Mouse (Mus musculus) liver, adult 2 months (tissue): Measurements from ENCODE around the gene Napsa. TPM values are rescaled to one million over a fixed set of nuclear protein-coding genes. Genes with fewer than 3 reads are reported as not detected.

Source experiments
- DNase-seq: peaks from one replicate; pipeline ENCODE4 v3.0.0-alpha.2; 2011; ENCODE audit warnings: low read depth, low spot score; ENCODE audit errors: extremely low read depth
- H3K27ac ChIP-seq: fragments of 200-500 bp; replicated peaks from 2 replicates; pipeline ENCODE4 v1.5.1; 2012; ENCODE audit warnings: low read depth, mild to moderate bottlenecking, control low read depth, inconsistent platforms, low read length; ENCODE audit not compliant: insufficient read depth
- H3K27me3 ChIP-seq: fragments of 200-500 bp; 2 replicates; pipeline ENCODE4 v1.6.1; 2012; ENCODE audit warnings: mild to moderate bottlenecking, moderate library complexity, low read length, inconsistent platforms; ENCODE audit not compliant: control insufficient read depth, insufficient read depth
- H3K36me3 ChIP-seq: fragments of 200-500 bp; 2 replicates; pipeline ENCODE4 v1.6.1; 2012; ENCODE audit warnings: low read length, inconsistent platforms; ENCODE audit not compliant: control insufficient read depth, insufficient read depth
- H3K4me1 ChIP-seq: fragments of 200-500 bp; 2 replicates; pipeline ENCODE4 v1.6.1; 2011; ENCODE audit warnings: low read length; ENCODE audit not compliant: control insufficient read depth, insufficient read depth
- H3K4me3 ChIP-seq: fragments of 200-500 bp; 2 replicates; pipeline ENCODE4 v1.5.1; 2011; ENCODE audit warnings: low read depth, mild to moderate bottlenecking, control low read depth, low read length, moderate library complexity; ENCODE audit not compliant: insufficient read depth
- H3K79me2 ChIP-seq: fragments of 200-500 bp; 2 replicates; pipeline ENCODE4 v1.6.1; 2012; ENCODE audit warnings: inconsistent platforms, mild to moderate bottlenecking, low read length, moderate library complexity; ENCODE audit not compliant: control insufficient read depth, insufficient read depth
- H3K9ac ChIP-seq: fragments of 200-500 bp; 2 replicates; pipeline ENCODE4 v1.6.1; 2012; ENCODE audit warnings: low read depth, mild to moderate bottlenecking, control low read depth, inconsistent platforms, low read length
- CTCF ChIP-seq: fragments of 200-500 bp; IDR thresholded peaks from 2 replicates; pipeline ENCODE4 v1.5.1; 2011; ENCODE audit warnings: low read depth, low read length, control low read depth
- POLR2A ChIP-seq: fragments of 200-500 bp; IDR thresholded peaks from 2 replicates; pipeline ENCODE4 v1.6.1; 2011; ENCODE audit warnings: low read length, control low read depth; ENCODE audit not compliant: insufficient read depth; ENCODE audit errors: extremely low read depth
- WGBS: fragments of 180-500 bp; shearing (Covaris S2); methylation state at CpG from one replicate; pipeline ENCODE4 v1.1.7; 2018; 5-methylcytosine and 5-hydroxymethylcytosine counted together
- polyA plus RNA-seq: library from polyadenylated mRNA; depleted of rRNA; stranded (reverse); fragments of >200 nt; gene quantifications from 2 replicates; pipeline ENCODE4 v1.2.3, GENCODE M21; 2012
- total RNA-seq: library from RNA; depleted of rRNA; stranded (reverse); fragments of >200 nt; gene quantifications from 2 replicates; pipeline ENCODE4 v1.2.3, GENCODE M21; 2014

Napsa gene
- total and polyA plus RNA-seq, 2 experiments = 0.65 to 1.7 TPM

GRCm38 (mm10) chr7:44583146-44583545, 11.0 kb downstream of the Napsa start:
- Histone ChIP-seq H3K27ac (no peak overlapping the region), H3K27me3 (peaks cover 10% of the 10 kb centered on the region; the same call in 1 of the 2 replicates), H3K4me1 (no peaks in the 10 kb centered on the region), H3K79me2 (no peaks in the 10 kb centered on the region), H3K36me3 (no peaks in the 10 kb centered on the region), H3K4me3 (no peak overlapping the region), H3K9ac (no peak overlapping the region)
- no peak for DNase-seq
- TF ChIP-seq POLR2A (no peak), CTCF (no peak)
- 71% methylated on average over 1 of the region's 1 CpGs for WGBS

GRCm38 (mm10) chr7:44584265-44584804, 12.2 kb downstream of the Napsa start:
- no peak for DNase-seq
- H3K9ac ChIP-seq = no peak overlapping the region
- no peaks in the 10 kb centered on the region for H3K79me2 ChIP-seq
- WGBS = 77% methylated on average over 4 of the region's 4 CpGs
- H3K36me3 ChIP-seq = no peaks in the 10 kb centered on the region
- peaks cover 1% of the 10 kb centered on the region; the same call in 1 of the 2 replicates for H3K4me1 ChIP-seq
- H3K27me3 ChIP-seq = peaks cover 10% of the 10 kb centered on the region; the same call in 1 of the 2 replicates
- TF ChIP-seq POLR2A (no peak), CTCF (no peak)
- H3K4me3 ChIP-seq = no peak overlapping the region
- no peak overlapping the region for H3K27ac ChIP-seq

GRCm38 (mm10) chr7:44584921-44585320, 12.7 kb downstream of the Napsa start:
- H3K27me3 ChIP-seq = peaks cover 10% of the 10 kb centered on the region; the same call in 1 of the 2 replicates
- H3K4me1 ChIP-seq = peaks cover 3% of the 10 kb centered on the region; the same call in 1 of the 2 replicates
- TF ChIP-seq CTCF (no peak), POLR2A (no peak)
- WGBS = 89% methylated on average over 6 of the region's 6 CpGs
- no peaks in the 10 kb centered on the region for H3K79me2 ChIP-seq
- no peaks in the 10 kb centered on the region for H3K36me3 ChIP-seq
- DNase-seq = no peak
- no peak overlapping the region for H3K9ac ChIP-seq
- no peak overlapping the region for H3K27ac ChIP-seq
- H3K4me3 ChIP-seq = no peak overlapping the region

GRCm38 (mm10) chr7:44585606-44586005, 13.4 kb downstream of the Napsa start:
- no peak for TF ChIP-seq CTCF
- TF ChIP-seq POLR2A = no peak
- Histone ChIP-seq H3K27me3 (peaks cover 10% of the 10 kb centered on the region; the same call in 1 of the 2 replicates), H3K27ac (no peak overlapping the region), H3K36me3 (no peaks in the 10 kb centered on the region), H3K4me1 (peaks cover 3% of the 10 kb centered on the region; the same call in 1 of the 2 replicates), H3K9ac (no peak overlapping the region), H3K79me2 (no peaks in the 10 kb centered on the region), H3K4me3 (no peak overlapping the region)
- 98% methylated on average over 6 of the region's 6 CpGs for WGBS
- DNase-seq = no peak

GRCm38 (mm10) chr7:44586518-44586917, 14.3 kb downstream of the Napsa start:
- no peak overlapping the region for H3K4me3 ChIP-seq
- H3K27me3 ChIP-seq = peaks cover 10% of the 10 kb centered on the region; the same call in 1 of the 2 replicates
- no peak for DNase-seq
- H3K9ac ChIP-seq = no peak overlapping the region
- no peaks in the 10 kb centered on the region for H3K36me3 ChIP-seq
- H3K79me2 ChIP-seq = no peaks in the 10 kb centered on the region
- peaks cover 3% of the 10 kb centered on the region; the same call in 1 of the 2 replicates for H3K4me1 ChIP-seq
- TF ChIP-seq CTCF (no peak), POLR2A (no peak)
- no peak overlapping the region for H3K27ac ChIP-seq
- 17% methylated on average over 19 of the region's 19 CpGs for WGBS

- peaks cover 10% of the 10 kb centered on the region; the same call in 1 of the 2 replicates for H3K27me3 ChIP-seq
- H3K79me2 ChIP-seq = no peaks in the 10 kb centered on the region
- H3K4me3 ChIP-seq = no peak overlapping the region
- no peak overlapping the region for H3K9ac ChIP-seq
- WGBS = 4% methylated on average over 18 of the region's 18 CpGs
- no peak for DNase-seq
- H3K36me3 ChIP-seq = no peaks in the 10 kb centered on the region
- H3K27ac ChIP-seq = no peak overlapping the region
- H3K4me1 ChIP-seq = peaks cover 3% of the 10 kb centered on the region; the same call in 1 of the 2 replicates
- TF ChIP-seq POLR2A = no peak
- TF ChIP-seq CTCF = no peak
Observed at GRCm38 (mm10) chr7:44586930-44587329, 14.8 kb downstream of the Napsa start.
